Mouse (Mus musculus) heart, adult 8-10 months (tissue): ENCODE measurements around the gene Gal. TPM values are rescaled to one million over a fixed set of nuclear protein-coding genes. Genes with fewer than 3 reads are reported as not detected.
A peak's percentile ranks its signal among the peaks of the same experiment; 100 is the strongest.

ENCODE experiments used
- DNase-seq: peaks from one replicate; pipeline ENCODE4 v3.0.0; 2022; ENCODE audit warnings: low spot score
- total RNA-seq, 4 experiments: library from RNA; stranded (reverse); gene quantifications; 2 replicates each; pipeline ENCODE4 v1.2.4; 2022

The Gal gene
- total RNA-seq, 4 experiments from 2014 or later = not detected

DNA sequence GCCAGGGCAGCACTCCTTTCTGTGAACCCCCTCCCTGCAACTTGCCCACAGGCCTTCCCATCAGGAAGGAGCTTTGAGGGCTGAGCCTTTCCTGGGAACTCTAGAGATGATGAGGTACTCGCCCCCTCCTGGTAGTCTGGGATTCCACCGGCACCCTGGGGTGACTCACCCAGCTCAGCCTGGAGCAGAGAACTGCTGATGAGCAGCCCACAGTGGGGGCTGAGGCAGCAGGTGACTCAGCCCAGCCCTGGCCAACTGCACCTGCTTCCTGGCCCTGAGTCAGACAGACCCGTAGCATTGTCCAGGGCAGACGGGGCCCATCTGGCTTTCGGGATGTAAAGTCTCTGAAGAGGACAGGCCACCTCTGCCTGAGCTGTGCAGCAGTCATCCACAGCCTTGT is 4.9 kb upstream of the Gal start:
- DNase-seq = no peak

DNA sequence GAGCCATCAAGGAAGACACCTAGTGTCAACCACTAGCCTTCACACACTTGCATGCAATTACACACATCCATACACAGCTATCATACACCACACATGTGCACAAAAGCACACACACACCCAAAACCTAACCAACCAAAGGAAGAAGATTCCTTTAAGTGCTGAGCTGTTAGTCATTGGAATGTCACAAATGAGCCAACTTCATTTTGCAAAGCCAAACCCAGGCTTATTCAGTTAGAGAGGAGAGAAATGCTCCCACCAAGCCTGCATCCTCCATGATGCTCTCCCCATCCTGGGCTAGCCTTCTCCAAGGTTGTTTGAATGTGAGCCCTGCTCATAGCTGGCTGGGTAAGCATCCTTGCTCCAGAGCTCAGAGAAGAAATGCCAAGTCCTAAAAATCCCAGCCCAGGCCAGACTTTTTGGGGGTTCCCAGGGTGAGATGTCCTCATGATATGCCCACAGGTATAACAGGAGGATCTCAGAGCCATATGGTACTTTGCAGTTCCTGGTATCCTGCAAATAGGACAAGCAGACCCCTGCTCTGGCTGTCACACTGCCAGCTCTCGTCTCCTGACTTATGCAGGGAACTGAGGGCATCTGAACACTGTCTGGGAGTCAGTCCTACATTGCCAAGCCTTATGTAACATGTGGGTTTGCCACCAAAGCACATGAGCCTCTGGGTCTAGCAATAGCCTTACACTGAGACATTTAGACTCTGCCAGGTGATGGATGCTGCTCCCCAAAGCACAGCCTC is 8.6 kb downstream of the Gal start:
- no peak for DNase-seq

DNA sequence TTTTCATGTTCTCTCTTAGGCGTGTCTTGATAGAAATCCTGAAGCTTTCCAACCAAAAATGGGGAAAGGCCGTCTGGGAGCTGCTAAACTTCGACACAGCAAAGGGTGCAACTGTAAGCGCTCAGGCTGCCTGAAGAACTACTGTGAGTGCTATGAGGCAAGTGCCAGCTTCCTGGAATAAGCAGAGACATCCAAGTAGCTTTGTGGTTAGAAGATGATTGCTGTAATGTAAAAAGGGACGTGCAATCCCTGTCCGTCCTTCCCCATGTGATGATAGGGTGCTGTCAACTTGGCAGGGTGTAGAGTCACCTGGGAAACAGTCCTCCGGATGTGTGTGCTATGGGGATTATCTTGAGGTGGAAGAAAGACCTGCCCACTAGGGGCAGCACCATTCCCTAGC is 10.3 kb downstream of the Gal start:
- DNase-seq = no peak

DNA sequence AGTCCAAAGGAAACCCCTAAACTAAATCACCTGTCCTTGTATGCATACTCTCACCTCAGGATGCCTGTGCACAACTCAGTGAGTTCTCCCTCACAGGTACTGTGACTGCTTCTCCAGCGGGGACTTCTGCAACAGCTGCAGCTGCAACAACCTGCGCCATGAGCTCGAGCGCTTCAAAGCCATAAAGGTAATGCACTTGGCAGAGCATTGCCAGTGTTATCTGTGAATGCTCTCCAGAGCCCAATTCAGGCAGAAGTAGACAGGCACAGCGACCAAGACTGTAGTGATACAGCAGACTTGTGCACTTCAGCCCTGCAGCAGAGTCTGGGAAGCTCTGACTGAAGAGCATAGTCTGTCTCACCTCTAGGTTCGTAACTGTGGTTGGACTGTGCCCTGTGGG is 12.0 kb downstream of the Gal start:
- DNase-seq = no peak

DNA sequence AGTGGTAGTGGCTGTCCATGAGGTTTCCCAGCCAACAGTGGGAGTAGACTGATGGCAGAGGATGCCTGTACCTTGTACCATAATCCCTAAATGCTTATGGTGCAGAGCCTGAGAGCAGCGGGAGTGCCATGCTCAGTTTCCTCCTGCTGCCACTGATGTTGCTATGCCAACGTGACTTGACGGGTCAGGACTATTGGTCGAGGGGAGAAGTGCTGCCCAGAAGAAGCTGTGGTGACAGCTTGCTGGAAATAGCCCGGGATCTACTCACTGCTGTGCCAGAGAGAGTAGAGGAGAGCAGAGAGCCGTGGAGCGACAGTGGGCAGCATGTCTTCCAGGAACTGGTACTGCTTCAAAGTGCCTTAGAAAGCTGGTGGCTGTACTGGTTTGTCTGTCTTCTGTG is 12.4 kb downstream of the Gal start:
- DNase-seq = no peak

DNA sequence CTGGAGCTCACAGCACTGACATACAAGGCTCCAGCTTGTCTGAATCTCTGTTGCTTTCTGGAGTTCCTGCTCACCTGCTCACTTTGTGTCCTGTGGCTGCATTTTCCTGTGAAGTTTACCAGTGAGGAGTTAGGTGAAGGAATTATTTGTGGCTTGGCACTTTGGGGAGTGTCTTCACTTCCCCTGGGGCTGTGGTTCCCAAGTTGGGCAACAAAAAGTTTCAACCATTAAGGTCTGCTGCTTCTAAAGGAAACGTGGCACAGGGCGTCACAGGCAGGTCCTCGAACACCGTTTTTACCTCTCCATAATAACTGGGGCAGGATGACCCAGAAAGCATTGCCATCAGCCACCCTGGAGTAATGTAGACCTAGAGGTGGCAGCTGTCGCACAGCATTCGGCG is 12.8 kb downstream of the Gal start:
- no peak for DNase-seq

DNA sequence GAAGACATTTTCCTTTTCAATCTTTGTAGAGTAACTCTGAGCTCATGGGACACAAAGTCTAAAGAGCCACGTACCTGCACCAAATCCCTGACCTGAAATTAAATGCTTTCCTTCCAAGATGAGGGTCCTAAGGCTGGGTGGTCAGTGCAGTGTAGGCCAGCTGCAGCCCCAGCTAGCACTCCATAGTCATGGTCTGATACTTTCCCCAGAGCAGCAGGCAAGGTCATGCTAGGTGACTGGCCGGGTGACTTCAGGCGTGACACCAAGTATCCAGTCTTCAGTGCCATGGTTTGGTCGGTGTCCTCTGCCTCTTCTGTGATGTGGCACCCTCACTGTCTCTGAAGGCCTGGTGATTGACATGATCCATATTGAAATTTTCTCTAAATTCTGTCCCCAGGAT is 14.3 kb downstream of the Gal start:
- no peak for DNase-seq

DNA sequence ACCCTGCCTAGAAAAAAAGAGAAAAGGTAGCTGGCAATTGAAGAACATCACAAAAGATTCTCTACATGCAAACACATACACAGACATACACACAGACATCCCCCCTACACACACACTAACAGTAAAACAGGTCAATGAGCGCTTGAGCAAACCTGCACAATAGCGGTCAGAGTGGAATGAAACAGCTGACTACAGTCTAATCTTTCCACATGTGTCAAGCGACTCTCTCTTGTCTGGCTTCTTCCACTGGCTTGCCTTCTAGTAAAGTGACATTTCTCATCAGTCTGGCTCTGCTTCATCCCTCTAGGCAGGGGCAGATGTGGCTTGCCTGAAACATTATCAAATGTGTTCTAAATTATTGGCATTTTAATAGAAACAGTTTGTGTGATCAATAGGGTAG is 20.1 kb downstream of the Gal start:
- no peak for DNase-seq

DNA sequence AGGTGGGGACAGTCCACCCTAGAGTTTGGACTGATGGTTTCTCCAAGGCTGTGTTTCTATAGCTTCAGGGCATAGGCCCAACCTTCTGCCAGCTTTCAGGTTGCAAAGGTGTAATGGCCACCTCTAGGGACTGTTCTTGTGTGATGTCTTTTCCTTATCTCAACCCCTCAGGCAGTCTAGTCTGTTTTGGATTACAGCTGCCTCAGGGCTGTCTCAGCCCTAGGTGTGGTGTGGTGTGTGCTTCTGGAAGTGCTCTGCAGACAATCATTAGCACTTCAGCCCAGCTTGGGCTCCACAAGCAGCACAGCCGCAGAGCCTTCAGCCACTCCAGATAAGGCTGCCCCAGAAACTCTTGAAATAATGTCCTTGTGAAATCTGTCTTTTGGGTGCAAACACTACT is 22.0 kb downstream of the Gal start:
- no peak for DNase-seq

DNA sequence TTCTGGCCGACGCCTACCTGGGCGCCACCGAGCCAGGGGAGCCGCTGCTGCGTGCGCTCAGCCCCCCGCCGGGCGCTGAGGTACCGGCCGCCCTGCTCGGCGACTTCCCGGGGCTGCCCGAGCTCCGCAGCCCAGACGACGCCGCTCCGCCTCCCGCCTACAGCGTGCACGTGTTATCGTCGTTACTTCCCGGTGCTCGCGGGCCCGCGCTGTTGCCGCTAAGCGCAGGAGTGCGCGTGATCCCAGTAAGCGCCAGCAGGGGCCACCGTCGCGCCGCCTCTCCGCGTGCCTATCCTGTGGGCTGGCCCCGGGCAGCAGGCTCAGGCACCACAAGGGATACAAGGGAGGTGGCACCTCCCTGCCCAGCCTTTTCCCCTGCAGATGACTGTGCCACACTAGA is 25.3 kb downstream of the Gal start:
- peak; percentile 85 for DNase-seq

DNA sequence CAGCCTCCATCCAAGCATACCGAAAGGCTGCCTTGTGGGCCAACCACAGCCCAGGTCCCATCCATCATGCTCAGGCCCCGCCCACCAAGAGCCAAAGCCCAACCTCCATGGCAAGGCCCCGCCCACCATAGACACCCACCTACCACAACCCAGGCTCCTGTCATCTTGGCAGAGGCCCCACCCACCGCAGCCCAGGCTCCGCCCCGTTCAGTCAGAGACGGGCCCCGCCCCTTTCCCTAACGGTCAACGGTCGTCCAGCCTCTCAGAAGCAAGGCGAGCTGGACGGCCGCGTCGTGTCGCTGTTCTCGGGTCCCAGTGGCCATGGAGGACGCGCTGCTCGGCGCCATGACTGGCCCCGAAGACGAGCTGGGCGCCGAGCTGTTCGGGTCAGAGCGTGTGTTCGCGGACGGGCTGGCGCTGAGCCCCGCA is 25.7 kb downstream of the Gal start, which contains the start of gene Tesmin:
TSS of gene Tesmin (plus strand) at position 229 of the 429 bp plus-strand sequence.
- DNase-seq = peak; percentile 71

DNA sequence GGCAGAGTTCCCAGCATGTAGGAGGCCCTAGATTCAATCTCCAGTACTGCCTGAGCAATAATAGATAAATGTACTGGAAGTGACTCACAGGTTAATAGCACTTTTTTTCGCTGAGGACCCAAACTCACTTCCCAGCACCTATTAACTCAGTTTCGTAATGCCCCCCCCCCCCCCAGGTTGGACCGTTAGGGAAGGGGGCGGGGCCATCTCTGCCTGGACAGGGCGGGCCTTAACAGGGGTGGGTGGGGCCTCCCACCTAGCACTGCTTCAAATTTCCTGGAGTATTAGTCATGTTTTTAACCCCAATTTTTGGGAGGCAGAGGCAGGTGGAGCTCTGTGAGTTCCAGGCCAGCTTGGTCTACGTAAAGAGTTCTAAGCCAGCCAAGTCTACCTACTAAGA is 26.3 kb downstream of the Gal start:
- DNase-seq = no peak

DNA sequence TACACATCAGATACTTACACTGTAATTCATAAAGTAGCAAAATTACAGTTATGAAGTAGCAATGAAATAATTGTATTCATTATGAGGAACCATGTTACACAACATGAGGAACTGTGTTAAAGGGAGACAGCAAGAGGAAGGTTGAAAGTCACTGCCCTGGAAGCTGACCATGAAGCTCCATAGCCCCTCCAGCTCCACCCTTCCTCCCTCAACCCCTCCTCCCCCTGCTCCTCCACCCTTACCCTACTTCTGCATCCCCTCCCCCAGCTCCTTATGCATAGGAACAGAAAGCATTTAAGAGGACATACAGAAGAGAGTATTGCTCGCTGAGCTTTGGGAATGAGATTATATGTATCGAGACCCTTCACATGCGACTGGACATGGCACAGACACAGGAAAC is 35.7 kb downstream of the Gal start:
- no peak for DNase-seq

DNA sequence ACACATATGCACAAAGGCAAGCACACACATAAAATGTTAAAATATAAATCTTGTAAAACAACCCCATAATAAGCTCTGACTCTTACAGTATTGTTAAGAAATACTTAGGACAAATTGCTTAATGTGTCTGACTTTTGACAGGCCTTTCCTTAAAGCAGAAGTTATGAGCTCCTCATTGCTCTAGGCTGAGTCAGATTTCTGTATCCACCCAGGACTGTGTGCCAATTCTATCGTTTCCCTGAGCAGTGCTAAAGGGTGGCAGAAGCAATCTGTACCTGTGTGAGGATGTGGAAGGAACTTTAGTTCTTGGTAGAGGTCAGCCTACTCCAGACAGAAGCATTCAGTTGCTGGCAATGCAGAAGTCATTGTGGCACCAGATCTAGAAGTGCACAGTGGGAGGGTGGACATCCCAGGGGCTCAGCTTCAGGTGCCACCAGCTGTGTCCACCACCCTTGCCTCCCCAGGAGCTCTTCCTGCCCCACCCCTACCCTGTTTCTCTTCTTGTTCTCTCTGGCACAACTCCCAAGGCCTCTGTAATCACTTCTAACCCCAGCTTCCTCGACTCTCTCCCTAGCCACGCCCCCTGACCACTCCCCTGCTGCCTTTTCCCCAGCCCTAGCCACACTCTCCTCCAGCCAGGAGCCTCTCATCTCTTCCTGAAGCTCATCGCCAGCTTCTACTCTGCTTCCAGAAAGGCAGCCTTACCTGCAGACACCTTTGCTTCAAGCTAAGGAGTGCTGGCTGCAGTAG is 37.2 kb downstream of the Gal start:
- no peak for DNase-seq

DNA sequence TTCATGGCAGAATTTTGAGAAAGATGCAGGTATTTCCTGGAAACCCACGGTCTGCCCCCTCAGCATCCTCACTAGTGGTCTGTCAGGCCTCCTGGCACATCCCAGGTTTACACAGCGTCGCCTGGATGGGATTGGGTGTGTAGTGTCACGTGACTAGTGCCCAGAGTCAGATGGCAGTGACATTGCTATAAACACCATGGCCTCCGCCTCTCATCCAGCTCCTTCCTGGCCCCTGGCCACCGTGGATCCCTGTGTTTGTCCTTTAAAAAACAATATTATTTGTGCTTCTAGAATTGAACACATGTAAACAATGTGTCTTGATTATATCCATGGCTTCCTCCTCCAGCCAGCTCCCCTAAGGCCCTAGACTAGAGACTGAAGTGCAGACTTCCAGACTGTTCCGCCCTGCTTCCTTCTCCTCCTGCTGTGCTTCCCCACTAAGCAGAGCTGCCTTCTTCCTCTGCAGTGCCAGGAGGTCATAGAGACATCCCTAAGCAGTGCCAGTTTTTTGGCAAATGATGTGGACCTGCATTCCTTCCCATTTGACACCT is 38.3 kb downstream of the Gal start:
- DNase-seq = no peak

DNA sequence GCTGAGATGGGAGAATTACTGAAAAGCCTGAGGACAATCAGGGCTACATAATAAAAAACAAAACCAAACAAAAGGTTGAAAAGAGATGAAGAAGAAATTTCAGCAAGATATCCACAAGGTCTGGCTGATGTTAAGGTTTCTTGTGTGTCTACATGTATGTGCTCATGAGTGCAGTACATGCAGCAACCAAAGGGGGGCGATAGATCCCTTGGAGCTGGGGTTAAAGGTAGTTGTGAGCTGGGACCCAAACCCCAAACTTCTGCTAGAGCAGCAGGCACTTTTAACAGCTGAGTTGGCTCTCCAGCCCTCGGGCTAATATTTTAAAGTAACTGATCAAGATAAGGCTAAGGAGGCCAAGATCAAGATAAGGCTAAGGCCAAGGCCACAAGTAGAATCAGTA is 40.3 kb downstream of the Gal start:
- DNase-seq = no peak

DNA sequence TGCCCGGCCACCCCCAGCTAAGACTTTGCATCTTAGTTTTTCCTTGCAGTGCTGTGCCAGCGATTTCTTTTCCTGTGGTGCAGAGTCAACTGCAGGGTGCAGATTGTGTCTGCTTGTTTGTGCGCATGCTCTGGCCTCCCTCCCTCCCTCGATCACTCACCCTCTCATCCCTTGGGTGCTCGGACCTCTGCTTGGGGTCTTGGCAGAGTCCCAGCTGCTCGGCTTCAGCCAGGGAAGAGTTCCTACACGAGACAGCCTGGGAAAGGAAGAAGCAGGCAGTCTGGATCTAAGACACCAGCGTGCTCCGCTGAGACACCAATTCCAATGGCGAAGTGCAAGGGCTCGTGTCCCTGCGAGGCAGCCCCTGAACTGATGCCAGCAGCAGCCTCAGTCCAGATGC is 41.0 kb downstream of the Gal start:
- DNase-seq = peak; percentile 23

DNA sequence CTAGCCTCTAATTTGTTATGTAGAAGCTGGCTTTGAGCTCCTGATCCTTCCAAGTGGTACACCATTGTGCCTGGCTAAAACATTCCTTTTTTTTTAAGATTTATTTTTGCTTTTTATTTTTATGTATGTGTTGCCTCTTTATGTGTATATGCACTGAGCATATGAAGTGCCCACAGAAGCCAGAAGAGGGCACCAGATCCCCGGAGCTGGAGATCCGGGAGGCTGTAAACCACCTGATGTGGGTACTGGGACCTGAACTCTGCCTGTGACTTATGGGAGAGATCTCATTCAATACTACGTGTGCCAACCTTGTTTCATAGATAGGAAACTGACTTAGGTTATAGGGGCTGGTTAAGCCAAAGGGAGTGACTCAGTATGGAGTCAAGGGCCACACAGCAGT is 46.1 kb downstream of the Gal start:
- no peak for DNase-seq

DNA sequence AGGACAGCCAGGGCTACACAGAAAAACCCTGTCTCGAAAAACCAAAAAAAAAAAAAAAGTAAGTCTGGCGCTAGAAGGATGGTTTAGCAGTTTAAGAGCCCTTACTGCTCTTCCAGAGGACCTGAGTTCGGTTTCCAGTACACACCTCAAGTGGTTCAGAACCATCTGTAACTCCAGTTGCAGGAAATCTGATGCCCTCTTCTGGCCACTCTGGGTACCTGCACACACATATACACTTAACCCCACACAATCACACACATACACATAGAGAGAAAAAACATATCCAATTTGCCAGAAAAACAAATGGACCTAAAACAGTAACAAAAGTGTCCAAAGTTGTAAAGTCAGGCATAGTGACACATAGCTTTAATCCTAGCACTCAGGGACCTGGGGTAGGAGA is 49.3 kb downstream of the Gal start:
- no peak for DNase-seq

DNA sequence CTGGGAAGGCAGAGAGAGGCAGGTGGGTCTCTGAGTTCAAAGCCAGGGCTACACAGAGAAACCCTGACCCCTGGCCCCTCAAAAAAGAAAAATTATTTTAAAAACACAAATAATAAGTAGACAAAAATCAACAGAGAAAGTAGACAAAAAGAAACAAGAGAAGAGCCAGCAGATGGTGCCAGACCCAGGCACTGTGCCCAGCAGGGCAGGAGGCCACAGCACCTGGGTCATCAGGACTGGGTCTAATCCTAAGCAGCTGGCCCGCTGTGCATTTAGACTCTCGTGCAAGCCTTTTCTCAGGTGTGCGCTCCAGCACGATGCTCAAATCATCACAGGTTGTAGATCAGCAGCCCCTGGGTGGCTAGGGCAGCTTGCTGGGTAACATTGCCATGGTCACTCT is 50.8 kb downstream of the Gal start:
- DNase-seq = no peak
